Mouse (Mus musculus) inflammation-experienced regulatory T-cells, adult 6 months (primary cell): Measurements from ENCODE around the gene Sdr42e1. TPM values are rescaled to one million over a fixed set of nuclear protein-coding genes. Genes with fewer than 3 reads are reported as not detected.

ENCODE experiments used
- ATAC-seq: one replicate; pipeline ENCODE4 v1.8.0; 2017
- polyA plus RNA-seq, 3 experiments: library from polyadenylated mRNA; unstranded; fragments of 100-300 nt; shearing (Covaris generic); gene quantifications; one replicate each; pipeline ENCODE4 v1.2.1; 2017

Sdr42e1 gene
- polyA plus RNA-seq, 3 experiments from 2014 or later = 1.9 to 3.6 (median 2.4) TPM

DNA sequence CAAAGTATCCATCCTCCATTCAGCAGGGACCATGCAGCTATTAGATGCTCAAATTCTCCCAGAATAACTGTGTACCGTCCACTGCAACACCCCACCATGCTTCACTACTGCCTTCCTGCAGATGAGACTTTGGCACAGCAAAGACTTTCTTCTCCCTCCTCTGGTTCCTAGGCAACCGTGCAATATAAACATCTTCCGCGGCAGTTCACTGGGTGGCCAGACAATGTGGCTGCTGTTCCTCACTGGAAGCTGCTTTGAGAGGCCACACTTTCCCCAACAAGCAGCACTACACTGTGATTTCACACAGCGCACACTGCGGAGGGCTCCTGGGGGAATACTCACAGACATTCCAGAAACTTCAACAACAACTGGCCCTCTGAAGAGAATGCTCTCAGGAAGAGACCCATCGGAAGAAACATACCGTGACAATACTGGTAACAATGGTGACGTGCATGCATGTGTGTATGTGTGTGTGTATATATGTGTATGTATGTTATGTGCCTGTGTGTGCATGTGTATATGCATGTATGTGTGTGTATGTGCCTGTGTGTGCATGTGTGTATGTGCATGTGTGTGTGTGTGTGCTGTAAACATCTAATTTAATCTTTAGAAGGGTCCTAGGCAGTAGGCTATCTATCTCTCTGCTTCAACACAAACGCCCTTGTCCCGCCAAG lies 13.0 kb downstream of the Sdr42e1 start:
- ATAC-seq = no peak

- ATAC-seq = no peak
These were observed 14.5 kb downstream of the Sdr42e1 start for GRCm38 (mm10) chr8:117658990-117659389.

- no peak for ATAC-seq
These were observed 21.2 kb downstream of the Sdr42e1 start for GRCm38 (mm10) chr8:117652318-117652717.

- no peak for ATAC-seq
These were observed 27.0 kb downstream of the Sdr42e1 start for GRCm38 (mm10) chr8:117646440-117646839.

- ATAC-seq = no peak
These were observed 27.5 kb downstream of the Sdr42e1 start for GRCm38 (mm10) chr8:117646020-117646419.

DNA sequence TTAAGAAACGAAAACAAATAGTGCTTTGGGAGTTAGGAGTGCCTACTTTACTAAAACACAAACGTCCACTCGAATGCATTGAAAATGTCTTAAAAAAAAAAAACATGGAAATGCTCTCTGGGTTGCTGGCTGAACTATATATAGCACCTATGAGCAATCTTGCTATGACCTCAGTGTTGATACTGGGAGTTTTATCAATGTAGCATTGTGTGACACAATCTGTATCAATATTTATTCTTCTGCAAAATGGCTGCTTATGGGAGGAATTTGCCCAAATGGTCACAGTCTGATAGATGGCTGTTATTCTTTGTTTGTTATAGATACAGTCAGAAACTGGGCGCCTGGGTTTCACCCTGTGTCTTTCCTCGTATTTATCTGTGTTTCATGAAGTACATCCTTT lies 28.0 kb downstream of the Sdr42e1 start:
- ATAC-seq = no peak

- no peak for ATAC-seq
These were observed 33.9 kb downstream of the Sdr42e1 start for GRCm38 (mm10) chr8:117639631-117640030.

DNA sequence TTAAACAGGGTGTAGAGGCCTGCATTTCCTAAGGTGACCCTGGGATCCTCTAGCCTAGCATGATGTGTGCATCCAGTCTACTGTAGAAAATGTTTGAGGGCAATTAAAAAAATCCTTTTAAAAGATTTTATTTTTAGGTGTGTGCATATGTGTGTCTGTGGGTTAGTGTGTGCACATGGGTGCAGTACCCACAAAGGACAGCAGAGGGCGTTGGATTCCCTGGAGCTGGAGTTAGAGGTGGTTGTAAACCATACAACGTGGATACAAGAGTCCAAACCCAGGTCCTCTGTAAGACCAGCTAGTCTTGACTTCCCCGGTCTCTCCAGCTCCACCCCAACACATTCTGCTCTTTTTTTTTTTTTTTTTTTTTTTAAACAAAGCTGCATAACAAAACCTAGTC lies 36.0 kb downstream of the Sdr42e1 start:
- ATAC-seq = no peak

- no peak for ATAC-seq
These were observed 39.1 kb downstream of the Sdr42e1 start for GRCm38 (mm10) chr8:117634406-117634805.

DNA sequence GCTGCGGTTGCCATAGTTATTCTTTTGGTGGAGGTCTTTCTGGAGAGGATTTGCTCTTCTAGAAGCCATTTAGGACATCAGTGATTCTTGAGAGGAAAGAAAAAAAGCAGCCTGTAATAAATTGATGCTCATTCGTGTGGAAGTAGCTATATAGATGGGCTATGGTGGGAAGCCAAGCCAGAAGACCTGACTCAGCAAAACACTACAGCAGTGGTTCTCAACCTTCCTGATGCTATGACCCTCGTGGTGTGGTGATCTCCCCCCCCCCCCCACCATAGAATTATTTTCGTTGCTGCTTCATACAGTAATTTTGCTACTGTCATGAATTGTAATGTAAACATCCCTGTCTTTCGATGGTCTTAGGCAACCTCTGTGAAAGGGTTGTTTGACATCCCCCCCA lies 41.0 kb downstream of the Sdr42e1 start:
- no peak for ATAC-seq

DNA sequence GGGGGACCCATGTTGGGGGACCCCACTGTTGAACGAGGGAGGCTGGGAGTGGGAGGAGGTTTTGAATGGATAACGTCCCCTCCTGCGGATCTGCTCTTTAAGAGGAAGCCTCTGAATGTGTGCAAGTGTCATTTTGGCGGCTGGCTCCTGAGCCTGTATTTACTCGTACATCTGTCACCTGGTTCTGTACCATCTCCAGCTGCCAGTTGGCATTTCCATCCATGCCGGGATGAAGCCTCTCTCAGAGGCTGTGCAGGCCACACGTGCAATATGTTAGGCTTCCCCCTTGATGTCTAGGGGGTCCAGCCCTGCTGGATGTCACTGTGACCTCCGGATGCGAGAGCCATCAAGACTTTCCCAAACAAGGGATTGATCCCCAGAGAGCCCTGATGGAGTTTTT lies 46.4 kb downstream of the Sdr42e1 start:
- ATAC-seq = no peak

DNA sequence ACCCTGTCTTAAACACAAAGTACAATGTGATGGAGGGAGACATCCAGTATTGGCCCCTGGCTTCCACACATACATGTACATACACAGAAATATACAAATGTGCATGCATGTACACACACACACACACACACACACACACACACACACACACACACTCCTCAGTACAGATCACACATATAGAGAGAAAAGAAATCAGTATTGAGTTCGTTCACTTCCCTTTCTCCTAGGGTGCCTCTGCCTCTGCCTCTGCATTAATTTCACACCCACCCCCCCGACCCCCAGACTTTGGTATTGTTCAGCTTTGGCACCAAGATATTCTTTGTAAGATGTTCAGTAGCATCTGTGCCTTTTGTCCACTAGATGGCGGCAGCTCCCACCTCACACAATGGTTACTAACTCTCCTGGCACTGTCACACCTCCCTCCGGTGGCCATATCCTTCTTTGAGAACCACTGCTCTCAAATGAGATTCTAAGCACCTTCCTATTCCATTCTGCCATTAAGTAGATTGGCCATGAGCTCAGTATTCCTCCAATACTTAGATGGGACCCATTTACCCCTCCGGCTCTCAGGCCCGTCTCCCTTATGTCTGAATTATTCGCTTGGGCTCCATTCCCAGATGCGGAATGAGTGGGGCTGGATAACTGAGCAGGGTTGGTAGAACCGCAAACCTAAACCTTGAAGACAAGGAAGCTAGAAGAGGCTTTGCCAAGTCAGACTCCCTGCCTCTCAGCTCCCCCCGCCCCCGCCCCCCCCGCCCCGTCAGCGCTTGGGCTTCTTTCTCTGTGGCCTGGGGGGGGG lies 47.2 kb downstream of the Sdr42e1 start:
- no peak for ATAC-seq

DNA sequence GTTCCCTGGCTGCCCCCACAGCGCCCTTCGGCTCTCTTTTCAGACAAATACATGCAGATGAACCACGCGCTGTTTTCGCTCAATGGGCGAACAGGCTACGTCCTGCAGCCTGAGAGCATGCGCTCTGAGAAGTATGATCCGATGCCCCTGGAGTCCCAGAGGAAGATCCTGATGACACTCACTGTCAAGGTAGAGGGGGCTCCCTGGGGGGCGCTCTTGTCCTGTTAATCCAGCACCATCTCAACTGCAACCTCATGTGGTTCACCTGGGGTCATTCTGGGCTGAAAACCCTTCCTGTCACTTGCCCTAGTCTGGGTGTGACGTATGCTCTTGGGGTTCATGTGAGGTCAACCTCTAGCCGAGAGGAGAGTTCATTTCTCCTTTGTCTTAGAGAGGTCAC lies 60.6 kb downstream of the Sdr42e1 start:
- ATAC-seq = no peak

Other genes starting within 250 kb of the Sdr42e1 start
- under 1 TPM; 0.11 to 0.40 (median 0.21) TPM for gene Plcg2, start 175.4 kb downstream of the Sdr42e1 start, polyA plus RNA-seq
- under 1 TPM in 2 of 3 experiments, not detected in 1; 0.51 to 0.72 TPM for gene Hsd17b2, start 28.2 kb upstream of the Sdr42e1 start, polyA plus RNA-seq
- 10 to 100 TPM; 59.7 to 87.8 (median 69.5) TPM for gene Mphosph6, start 128.3 kb upstream of the Sdr42e1 start, polyA plus RNA-seq